Mouse (Mus musculus) heart, postnatal 36 days (tissue): Measurements from ENCODE around the gene Dmap1. TPM values are rescaled to one million over a fixed set of nuclear protein-coding genes. Genes with fewer than 3 reads are reported as not detected.

Source experiments
- DNase-seq, 2 experiments: peaks; one replicate each; pipeline ENCODE4 v3.0.0; 2021 to 2022
- intact Hi-C: fragments of 180-260 bp; cut with DNase I; formaldehyde crosslinking; loops from one replicate; pipeline ENCODE4 v1.15.1; 2025
- total RNA-seq, 2 experiments: library from RNA; stranded (reverse); gene quantifications; 2 replicates each; pipeline ENCODE4 v1.2.3; 2021

Dmap1 gene
- total RNA-seq: 10 to 100 TPM; 18.2 to 20.3 TPM

DNA sequence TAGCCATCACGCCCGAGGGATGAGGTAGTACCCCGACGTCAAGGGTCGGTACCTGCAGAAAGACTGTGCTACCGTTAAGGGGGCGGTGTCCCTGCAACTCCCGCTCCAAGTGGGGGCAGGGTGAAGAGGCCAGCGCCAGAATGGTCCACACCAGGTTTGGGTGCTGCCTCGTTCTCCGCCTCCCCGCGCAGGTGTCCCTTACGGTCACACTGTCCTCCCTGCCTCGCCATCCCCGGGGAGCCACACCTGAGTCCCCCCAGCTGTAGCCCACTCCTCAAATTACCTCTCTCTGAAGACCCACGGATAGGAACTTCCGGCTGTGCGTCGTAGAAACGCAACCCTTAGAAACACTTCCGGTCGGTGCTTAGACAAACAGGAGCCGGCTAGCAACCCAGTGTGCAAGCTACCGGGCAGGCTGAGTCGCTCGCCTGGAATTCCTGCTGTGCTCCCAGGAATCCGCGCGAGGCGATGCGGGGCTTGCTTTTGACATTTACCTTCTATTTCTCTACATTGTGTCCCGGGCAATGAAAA lies at the start of gene Dmap1:
Gene Dmap1, minus strand, starts transcription at position 343 of the 531 bp plus-strand sequence.
- peak; percentile 84 to 87 for DNase-seq
- intact Hi-C loops: no loop called here

DNA sequence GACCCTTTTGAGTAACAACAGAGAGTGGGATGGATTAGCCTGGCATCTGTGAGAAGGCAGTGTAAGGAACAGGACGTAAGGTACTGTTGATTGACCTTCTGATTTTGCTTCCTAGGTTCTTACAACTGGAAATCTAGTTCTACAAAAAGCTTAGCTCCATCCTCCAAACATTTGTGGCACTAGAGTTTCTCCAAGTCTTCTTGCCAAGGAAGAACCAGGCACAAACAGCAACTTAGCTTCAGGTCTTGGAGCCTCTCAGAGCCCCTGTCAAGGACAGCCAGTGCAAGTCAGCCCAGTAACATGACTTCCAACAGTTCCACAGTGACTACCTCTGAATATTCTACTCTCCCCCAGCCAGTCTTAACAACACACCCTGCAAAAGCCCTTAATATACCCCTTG lies 42.0 kb upstream of the Dmap1 start, which contains the start of gene Gm12845:
Gene Gm12845, plus strand, starts transcription at position 301 of the 400 bp plus-strand sequence.
- intact Hi-C loops: no loop called here
- no peak for DNase-seq

DNA sequence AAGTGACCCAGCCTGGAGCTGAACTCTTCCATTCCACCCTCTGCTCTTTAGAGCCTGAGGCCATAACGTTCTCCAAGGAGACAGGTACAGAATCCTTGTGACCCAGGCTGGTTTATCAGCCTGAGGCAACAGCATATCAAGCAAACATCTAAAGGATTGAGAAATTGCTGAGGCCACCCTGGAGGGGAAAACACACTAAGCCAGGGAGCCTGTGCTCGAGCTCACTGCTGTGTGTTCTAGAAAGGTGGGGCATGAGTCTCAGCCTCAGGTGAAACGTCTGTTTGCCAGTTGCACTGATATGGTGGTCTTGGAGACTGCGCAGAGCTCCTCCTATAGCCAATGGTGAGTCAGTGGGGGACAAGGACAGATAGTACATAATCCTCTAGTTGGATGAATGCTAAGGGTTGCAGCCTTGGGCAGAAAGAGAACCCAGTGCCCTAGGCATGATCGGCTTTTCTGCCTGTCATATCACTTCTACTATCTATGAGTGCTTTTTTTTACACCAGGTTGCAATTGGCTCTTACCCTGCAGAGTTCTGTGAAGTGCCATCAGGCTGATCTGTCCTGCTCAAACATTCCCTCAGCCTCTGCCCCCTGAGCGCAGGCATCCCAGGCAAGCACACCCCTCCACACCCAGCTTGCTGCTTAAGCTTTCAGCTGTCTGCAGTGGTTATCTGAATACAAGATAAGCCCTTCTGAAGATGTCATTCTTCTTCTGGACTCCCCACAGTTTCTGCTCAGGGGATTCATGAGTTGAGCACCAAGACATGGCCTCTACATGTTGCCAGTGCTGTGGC lies 31.4 kb upstream of the Dmap1 start:
- no peak for DNase-seq
- intact Hi-C loops: no loop called here

DNA sequence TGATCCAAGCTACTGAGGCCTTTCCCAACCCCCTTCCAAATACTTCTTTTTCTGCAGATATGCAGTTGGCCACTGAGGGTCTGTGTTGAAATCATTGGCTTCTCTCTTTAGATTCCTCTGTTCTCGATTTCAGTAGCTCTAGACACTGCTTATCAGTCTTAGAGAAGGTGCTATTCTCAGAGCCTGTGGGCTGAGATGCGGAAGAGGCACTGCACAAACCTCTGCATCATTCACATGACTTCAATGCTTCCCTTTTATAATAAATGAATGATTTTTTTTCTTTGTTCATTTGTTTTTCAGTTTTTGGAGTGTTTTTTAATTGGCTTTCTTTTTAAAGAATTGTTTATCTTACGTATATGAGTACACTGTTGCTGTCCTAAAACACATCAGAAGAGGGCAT lies 30.2 kb upstream of the Dmap1 start:
- DNase-seq: no peak
- intact Hi-C loops: no loop called here

DNA sequence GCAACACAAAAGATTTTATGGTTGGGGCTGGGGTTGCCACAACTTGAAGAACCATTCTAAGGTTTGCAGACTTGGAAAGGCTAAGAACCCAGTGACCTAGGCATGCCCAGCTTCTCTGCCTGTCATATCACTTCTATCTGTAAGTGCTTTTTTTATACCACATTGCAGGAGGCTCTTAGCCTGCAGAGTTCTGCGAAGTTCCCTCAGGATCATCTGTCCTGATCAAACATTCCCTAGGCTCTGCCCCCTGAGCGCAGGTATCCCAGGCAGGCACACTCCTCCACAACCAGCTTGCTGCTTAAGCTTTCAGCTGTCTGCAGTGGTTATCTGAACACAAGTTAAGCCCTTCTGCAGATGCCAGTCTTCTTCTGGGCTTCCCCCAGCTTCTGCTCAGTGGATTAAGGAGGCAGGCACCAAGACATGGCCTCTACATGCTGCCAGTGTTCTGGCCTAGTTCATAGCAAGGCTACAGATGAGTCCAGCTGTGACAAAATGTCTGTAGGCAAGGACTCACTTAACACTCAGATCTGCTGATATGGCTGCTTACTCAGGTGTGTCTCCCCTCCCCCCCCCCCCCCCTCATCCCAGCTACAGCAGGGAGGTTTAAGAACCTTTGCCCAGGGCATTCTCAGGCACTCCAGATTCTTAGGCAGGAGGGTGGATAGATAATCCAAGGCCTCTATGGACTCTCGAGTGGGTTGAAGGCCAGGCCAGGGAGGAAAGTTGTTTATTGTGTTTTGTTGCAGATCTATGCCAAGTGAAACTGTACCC lies 26.9 kb upstream of the Dmap1 start:
- intact Hi-C loops: loop anchor here (10.0 kb wide), 3 partner anchors 66 to 376 kb away; no protein-coding TSS in a partner anchor
- no peak for DNase-seq

DNA sequence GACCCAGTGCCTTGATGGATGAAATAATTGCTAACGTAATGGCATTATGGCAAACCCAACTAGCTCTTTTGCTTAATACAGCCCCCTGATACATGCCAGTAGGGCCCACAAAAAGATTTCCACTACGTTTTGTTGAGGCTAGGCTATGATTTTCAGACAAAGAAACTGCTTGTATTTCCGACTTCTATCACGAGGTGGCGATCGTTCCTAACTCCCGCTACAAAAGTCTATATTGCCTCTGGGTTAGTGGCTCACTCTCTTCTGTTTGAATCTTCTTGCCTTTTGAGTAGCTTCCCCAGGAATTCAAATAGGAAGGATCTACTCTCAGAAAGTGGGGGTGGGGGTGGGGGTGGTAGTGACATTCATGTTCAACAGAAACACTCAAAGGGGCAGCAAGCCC lies 23.3 kb upstream of the Dmap1 start:
- DNase-seq: peak; percentile 22 to 52
- intact Hi-C loops: loop anchor here (10.0 kb wide), 3 partner anchors 69 to 379 kb away; no protein-coding TSS in a partner anchor

DNA sequence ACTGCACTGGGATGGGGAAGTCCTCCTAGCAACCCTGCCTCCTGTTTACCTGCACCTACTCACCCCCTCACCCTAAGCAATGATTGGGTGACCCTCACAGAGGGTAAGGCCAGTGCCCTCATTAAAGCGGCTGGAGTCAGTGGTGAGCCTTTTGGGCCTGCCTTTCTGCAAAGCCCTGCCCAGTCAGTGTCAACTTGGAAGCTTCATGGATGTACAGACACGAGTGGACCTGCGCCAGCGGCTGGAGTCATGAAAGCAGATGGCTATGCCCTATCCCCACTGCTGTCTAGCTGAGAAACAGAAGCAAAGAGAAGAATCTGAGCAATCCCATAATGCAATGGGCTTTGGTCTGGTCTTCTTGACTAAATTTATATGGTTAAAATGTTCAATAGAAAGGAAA lies 4.3 kb upstream of the Dmap1 start:
- no peak for DNase-seq
- intact Hi-C loops: no loop called here

DNA sequence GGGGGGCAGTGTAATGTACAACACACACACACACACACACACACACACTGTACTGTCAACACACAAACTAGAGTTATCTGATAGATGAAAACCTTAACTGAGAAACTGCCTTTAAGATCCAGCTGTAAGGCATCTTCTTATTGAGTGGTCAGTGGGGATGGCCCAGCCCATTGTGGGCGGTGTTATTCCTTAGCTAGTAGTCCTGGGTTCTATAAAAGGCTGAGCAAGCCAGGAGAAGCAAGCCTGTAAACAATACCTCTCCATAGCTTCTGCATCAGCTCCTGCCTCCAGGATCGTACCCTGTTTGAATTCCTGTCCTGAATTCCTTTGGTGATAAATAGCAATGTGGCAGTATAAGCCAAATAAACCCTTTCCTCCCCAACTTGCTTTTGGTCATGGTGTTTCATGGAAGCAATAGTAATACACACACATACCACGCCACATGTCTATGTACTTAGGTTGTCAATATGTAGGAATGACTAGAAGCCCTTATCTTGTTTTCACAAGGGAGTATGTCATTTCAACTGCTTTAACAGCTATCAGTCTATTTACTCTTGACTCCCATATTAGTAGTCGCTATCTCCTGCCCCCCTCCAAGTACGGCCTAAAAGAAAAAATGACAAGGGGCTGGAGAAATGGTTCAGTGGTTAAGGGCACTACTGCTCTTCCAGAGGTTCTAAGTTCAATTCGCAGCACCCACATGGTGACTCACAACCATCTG lies 1.1 kb upstream of the Dmap1 start:
- intact Hi-C loops: no loop called here
- DNase-seq: no peak

DNA sequence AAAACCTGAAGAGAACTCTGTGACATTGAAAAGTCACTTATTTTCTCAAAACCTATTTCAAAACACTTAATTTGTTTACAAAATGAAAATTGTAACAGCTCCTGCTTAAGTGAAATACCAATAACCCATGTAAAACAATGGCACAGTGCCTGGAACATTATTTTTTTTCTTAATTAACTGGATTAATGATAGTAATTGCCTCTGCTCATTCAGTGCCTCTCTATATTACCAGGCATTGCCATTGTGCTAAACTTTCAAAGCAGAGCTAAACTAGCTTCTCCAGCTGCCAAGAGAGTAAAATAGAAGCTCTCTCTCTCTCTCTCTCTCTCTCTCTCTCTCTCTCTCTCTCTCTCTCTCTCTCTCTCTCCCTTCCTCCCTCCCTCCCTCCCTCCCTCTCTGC lies 390 bp upstream of the Dmap1 start:
- intact Hi-C loops: no loop called here

DNA sequence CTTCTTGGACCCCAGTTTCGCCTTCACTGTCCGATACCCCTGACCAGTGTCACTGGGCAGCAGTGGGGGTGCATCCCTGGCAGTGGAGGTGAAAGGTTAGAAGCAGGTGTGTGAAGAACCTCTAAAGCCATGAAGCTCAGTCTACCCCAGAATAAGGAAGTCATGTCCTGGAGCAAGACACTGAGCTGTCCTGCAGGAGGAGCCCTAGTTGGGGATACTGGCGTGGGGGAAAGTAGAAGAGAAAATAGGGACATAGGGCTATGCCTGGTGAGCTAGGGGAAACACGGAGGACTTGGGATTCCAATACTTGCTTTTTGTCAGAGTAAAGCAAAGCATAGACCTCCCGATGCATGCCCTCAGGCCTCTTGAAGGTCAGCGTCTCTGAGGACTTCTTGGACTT lies 1.1 kb downstream of the Dmap1 start:
- no peak for DNase-seq
- intact Hi-C loops: no loop called here

More for the DNA sequence above, 390 bp upstream of the Dmap1 start:
- no peak for DNase-seq

DNA sequence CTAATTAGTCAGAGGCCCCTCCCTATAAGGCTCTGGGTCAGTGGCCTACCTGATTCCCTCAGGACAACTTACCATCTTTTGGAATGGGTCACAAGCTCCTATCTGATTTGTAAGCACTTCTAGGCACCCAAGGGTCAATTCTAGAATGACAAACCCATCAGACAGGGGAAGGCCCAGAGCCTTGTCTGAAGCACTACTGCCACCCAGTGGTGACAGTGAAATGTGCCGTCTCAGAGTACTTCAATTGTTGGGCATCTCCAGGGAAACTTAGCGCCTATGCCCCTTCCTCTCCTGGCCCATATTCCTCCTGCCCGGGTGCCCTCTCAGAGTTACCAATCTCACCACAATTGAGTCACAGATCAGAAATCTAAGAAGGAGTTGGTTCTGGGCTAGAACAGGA lies 5.2 kb downstream of the Dmap1 start:
- intact Hi-C loops: loop anchor here (1.0 to 10.0 kb wide), 3 partner anchors 282 to 407 kb away; no protein-coding TSS in a partner anchor
- DNase-seq: peak; percentile 69 to 79

DNA sequence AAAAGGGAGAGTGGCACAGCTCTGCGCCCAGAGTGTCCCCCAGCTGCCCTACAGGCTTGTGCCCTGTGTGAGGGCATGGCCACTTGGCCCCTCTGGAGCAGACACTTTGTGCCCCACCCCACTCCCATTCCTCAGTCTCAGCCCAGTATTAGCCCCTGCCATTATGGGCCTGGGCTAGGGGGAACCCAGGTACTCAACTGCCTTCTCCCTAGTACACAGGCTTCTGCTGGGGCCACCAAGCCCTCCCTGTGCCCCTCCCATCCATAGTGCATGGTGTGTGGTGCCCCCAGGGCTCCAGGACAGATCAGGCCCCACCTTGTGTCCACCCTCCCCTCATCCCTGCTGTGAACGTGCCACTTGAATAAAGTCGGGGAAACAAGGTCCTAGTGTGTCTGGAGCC lies 8.2 kb downstream of the Dmap1 start:
- intact Hi-C loops: loop anchor here (10.0 kb wide), 1 partner anchor 279 kb away; no protein-coding TSS in a partner anchor
- DNase-seq: no peak

DNA sequence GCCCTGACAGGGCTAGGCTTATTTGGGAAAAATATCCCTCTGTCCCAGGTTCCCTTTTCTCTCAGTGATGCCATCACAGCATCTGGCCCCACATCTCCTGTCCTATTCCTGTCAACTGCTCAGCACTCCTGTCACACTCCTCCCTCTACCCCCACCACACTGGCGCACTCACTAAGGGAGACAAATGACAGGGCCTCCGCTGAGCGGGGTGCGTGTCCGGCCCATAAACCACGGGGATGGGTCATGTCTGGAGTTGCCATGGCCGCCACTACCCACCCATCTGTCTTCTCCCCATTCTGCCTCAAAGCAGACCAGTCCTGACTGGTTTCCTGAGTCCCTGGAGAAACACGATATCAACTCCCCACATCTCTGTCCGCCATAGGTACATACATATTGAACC lies 10.0 kb downstream of the Dmap1 start:
- no peak for DNase-seq
- intact Hi-C loops: loop anchor here (10.0 kb wide), 1 partner anchor 277 kb away; no protein-coding TSS in a partner anchor

DNA sequence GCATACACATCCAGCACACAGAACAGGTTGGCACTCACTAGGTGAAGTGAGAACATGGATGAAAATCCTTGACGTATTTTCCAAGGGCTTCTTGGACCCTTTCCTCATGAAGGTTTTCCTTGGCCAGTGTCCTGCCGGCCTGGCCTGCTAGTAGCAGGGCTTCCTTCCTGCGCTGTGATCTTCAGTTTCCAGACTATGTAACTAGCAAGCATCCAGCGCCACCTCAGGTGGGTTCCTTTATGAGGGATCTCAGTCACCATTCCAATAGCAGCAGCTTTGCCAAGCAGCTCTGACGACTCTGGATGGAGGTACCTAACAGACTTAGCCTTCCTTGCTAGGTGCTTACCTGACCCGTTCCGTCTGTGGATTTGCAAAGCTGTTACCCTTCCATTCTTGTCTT lies 12.2 kb downstream of the Dmap1 start:
- intact Hi-C loops: loop anchor here (10.0 kb wide), 1 partner anchor 275 kb away; no protein-coding TSS in a partner anchor
- DNase-seq: no peak

DNA sequence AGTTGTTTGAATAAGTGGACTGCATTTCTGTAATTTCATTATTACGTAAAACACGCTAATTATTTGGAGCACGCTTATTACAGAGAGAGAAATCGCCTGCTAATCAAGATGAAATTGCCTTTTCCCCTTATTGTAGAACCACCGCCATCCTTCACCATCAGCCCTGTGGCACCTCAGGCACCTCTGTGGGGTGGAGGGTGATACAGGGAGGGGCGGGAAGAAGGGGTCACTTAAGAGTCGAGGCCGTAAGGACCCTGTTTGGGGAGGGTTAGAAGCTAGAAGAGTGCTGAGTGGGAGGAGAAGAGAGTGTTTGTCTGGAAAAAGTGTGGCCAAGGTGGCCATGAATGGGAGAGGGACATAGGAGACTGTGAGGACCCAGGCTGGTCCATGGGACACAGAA lies 16.0 kb downstream of the Dmap1 start:
- DNase-seq: no peak
- intact Hi-C loops: no loop called here

DNA sequence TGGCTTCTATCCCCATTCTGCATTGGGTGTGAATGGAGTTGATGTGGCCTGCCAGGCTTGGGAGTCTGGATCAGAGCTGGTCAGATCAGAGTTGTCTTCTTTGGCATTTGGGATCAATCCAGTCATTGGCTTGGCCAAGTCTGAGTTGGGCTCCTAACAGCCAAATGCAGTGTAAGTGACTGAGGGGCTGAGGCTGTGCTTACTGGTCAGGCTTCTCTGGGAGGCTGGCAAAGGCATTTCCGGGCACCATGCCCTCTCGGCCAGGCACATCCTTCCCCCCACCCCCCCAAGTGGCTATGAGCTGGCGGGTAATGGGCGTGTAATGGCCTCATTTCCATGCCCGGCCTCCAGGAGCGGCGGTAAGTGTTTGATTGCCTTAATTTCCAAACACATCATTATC lies 16.5 kb downstream of the Dmap1 start:
- no peak for DNase-seq
- intact Hi-C loops: no loop called here

DNA sequence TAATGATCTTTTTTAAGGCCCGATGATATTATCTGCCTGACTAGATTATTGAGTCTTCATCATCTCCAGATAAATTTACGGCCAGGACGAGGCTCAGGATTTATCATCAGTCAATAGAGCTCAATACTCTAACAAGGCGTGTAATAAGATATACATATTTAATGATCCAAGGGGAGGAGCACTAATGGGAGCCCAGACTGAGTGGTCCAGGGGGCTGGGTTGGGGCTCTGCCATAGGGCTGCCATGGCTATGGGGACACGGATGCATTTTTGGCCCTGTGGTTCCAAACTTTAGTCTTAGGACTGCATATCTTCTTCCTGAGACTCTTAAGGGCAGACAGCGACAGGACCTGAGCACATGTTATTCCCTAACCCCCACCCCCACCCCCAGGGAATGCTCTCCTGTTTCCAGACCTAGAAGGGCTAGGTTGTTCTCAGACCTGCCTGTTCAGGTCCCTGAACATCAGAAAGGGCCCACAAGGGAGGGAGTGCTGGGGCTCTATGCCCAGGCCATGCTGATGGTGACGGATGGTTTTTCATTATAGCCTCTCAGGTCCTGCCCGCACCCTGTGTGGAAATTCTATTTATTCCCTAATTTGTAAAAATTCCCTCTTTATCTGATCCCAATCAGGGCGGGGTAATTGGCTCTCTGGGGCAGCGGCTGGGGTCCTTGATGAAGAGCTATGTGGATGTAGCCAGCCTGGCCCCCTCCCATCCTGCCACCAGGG lies 17.5 kb downstream of the Dmap1 start:
- intact Hi-C loops: no loop called here
- DNase-seq: no peak

DNA sequence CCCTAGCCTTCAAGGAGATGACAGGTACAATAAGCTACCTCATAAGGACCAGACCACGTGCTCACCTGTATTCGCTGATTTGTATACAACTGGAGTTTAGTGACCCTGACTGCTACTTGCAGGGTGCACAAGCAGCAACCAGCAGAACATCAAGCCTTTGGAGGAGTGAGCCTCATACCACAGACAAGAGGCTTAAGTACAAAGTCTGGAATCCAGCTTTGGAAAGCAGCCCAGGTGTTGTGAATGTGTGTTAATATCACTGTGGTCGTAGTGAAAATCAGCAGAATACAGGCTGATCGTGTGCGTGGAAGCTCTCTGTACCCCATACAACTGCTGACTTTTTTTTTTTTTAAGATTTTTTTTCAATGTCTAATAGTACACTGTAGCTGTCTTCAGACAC lies 22.1 kb downstream of the Dmap1 start:
- intact Hi-C loops: no loop called here

DNA sequence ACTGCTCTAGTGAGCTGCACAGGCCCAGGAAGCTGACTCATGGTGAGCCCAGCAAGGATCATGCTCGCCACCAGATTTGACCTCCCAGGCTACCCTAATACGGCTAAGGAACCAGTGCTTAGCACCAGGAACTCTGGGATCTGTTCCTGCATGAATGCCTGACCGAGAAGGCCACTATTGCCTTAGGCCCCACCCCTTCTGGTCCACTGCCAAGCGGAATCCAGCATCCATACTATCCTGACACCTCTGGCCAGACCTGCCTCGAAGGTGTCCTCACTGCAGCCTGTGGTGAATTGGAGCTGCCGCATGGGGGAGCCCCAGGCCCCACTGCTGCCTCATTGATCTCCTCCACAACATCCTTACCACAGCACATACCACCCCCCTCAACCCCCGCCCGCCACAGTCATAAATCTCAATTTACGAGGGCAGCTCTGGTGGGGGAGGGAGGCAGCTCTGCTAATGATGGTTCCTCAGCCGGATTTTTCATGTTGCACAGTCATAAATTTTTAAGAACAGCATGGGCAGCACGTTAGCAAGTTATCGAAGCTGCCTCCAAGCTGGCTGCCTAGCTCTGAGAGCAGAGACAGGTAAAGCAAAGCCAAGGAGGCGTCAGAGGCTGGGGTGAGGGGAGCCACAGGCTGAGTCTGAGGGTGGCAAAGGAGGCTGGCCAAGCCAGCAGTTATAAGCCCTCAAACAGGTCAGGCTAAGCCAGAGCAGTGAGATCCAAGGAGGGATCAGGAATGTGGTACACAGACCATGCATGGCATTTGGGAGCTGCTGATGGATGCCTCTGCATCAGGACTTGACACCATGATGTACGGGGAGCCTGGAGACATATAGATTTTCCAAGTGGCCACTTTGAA lies 23.3 kb downstream of the Dmap1 start:
- intact Hi-C loops: no loop called here
- DNase-seq: no peak

More for the DNA sequence above, 22.1 kb downstream of the Dmap1 start:
- no peak for DNase-seq
